Mouse (Mus musculus): ENCODE measurements around the gene Tsc1.

Tsc1 gene

DNA sequence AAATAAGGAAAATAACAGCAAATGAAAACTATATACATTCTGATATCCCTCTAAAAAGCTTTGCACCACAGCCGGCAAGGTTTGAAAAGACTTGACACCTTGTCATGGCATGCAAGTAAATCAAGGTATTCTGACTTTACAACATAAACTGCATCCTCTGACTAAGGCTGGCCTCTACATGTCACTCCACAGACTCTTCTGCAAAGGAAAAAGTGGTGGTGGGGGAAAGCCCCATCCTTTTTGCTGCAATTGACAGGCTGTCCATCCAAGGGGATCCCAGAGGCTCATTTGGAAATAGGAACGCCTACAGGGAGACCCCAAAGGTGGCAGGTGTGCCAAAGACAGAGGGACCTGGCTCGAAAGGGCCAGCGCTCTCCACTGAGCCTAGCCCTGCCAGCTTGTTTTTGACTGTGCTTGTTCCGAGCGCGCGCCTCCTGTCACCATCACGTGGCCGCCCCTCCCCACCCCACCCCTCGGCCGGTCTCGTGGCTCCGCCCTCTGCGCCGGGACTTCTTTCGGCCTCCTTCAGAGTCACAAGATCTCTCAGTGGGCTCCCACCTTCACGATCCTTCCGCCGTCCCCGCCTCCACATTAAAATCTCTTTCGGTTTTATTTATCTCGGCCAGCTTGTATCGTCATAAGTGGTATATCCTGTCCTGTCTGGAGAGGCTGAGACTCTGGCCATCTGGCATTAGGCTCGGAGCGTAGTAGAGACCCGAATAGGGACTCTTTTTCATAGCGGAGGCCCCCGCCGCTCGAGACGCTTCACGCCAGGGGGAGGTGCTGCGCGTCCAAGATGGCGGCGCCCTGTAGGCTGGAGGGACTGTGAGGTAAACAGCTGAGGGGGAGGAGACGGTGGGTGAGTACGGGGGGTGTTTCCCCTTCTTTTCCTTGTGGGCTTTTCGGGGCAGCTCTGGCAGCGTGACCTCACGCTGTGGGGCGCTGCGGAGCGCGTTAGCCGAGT, at the start of gene Tsc1:
Gene Tsc1, plus strand, starts transcription at position 768 of the 964 bp plus-strand sequence.
- Histone ChIP-seq H3K4me3 (replicated peaks; ENCODE audit: low read length) (peak within 1 kb of the TSS; percentile 98), H3K36me3 (ENCODE audit: insufficient read depth, low read length) (no peaks in the 10 kb centered on the region), H3K4me1 (replicated peaks; ENCODE audit: low read depth, low read length) (peaks cover 44% of the 10 kb centered on the region), H3K27me3 (ENCODE audit: insufficient read depth, low read length) (peaks cover 3% of the 10 kb centered on the region; the same call in 1 of the 2 replicates), H3K9me3 (ENCODE audit: low read length) (no peaks in the 10 kb centered on the region)
- no peak for TF ChIP-seq CTCF (conservative IDR thresholded peaks at IDR 0.05; ENCODE audit: low read length)
- no peak for TF ChIP-seq NANOG (IDR thresholded peaks at IDR 0.05; ENCODE audit: borderline replicate concordance, low read length)
- TF ChIP-seq POU5F1 (IDR thresholded peaks at IDR 0.05; ENCODE audit: borderline replicate concordance, low read length): no peak

DNA sequence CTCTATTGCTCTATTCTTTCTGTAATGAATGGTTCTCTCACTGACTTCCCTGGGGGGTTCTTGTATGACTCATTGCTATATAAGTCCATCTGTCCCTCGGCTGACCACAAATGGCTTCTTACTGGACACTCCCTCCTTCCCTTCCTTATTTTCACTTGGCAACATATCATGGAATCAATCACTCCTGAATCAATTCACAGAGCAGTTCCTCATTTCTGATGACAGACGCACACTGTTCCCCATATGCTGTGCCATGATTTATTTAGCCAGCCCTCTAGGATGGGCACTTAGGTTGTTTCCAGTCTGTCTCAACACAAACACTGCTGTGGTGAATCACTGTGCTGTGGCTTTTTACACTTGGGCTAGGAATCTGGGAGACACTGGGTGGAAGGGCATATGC, 49.5 kb upstream of the Tsc1 start:
- Histone ChIP-seq H3K4me1 (replicated peaks; ENCODE audit: low read depth, low read length) (peaks cover 12% of the 10 kb centered on the region), H3K4me3 (replicated peaks; ENCODE audit: low read length) (no peak overlapping the region), H3K27me3 (ENCODE audit: insufficient read depth, low read length) (peaks cover 30% of the 10 kb centered on the region), H3K9me3 (ENCODE audit: low read length) (no peaks in the 10 kb centered on the region), H3K36me3 (ENCODE audit: insufficient read depth, low read length) (no peaks in the 10 kb centered on the region)
- TF ChIP-seq CTCF (conservative IDR thresholded peaks at IDR 0.05; ENCODE audit: low read length): no peak
- TF ChIP-seq NANOG (IDR thresholded peaks at IDR 0.05; ENCODE audit: borderline replicate concordance, low read length): no peak
- TF ChIP-seq POU5F1 (IDR thresholded peaks at IDR 0.05; ENCODE audit: borderline replicate concordance, low read length): no peak

- H3K9me3 ChIP-seq (ENCODE audit: low read length): no peaks in the 10 kb centered on the region
- no peaks in the 10 kb centered on the region for H3K36me3 ChIP-seq (ENCODE audit: insufficient read depth, low read length)
- peak overlapping the region; percentile 52 for H3K4me3 ChIP-seq (replicated peaks; ENCODE audit: low read length)
- TF ChIP-seq POU5F1 (IDR thresholded peaks at IDR 0.05; ENCODE audit: borderline replicate concordance, low read length) (no peak), CTCF (conservative IDR thresholded peaks at IDR 0.05; ENCODE audit: low read length) (peak; percentile 96), NANOG (IDR thresholded peaks at IDR 0.05; ENCODE audit: borderline replicate concordance, low read length) (no peak)
- H3K27me3 ChIP-seq (ENCODE audit: insufficient read depth, low read length): peaks cover 34% of the 10 kb centered on the region
- peaks cover 17% of the 10 kb centered on the region for H3K4me1 ChIP-seq (replicated peaks; ENCODE audit: low read depth, low read length)
Observed at GRCm38 (mm10) chr2:28592809-28593208, 48.2 kb upstream of the Tsc1 start.

- TF ChIP-seq NANOG (IDR thresholded peaks at IDR 0.05; ENCODE audit: borderline replicate concordance, low read length) (no peak), CTCF (conservative IDR thresholded peaks at IDR 0.05; ENCODE audit: low read length) (no peak), POU5F1 (IDR thresholded peaks at IDR 0.05; ENCODE audit: borderline replicate concordance, low read length) (no peak)
- H3K36me3 ChIP-seq (ENCODE audit: insufficient read depth, low read length): no peaks in the 10 kb centered on the region
- H3K4me1 ChIP-seq (replicated peaks; ENCODE audit: low read depth, low read length): peaks cover 29% of the 10 kb centered on the region
- H3K4me3 ChIP-seq (replicated peaks; ENCODE audit: low read length): no peak overlapping the region
- H3K9me3 ChIP-seq (ENCODE audit: low read length): no peaks in the 10 kb centered on the region
- H3K27me3 ChIP-seq (ENCODE audit: insufficient read depth, low read length): peaks cover 50% of the 10 kb centered on the region
Observed at GRCm38 (mm10) chr2:28596021-28596420, 45.0 kb upstream of the Tsc1 start.

DNA sequence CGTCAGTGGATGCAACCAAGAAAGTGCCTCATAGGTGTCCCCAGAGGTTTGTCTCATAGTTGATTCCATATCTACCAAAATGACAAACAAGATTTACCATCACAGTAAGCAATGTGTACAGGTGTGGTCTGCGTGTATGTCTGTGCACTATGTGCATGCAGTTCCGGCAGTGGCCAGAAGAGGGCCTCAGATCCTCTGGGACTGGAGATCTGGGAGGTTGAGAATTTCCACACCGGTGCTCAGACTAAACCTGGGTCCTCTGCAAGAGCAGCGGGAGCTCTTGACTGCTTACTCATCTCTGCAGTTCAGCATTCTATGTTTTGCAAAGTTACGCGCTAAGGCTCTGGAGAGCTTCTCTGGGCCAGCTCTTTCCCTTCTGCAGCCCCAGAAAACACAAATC, 44.0 kb upstream of the Tsc1 start:
- no peak overlapping the region for H3K4me3 ChIP-seq (replicated peaks; ENCODE audit: low read length)
- H3K27me3 ChIP-seq (ENCODE audit: insufficient read depth, low read length): peaks cover 50% of the 10 kb centered on the region
- no peaks in the 10 kb centered on the region for H3K36me3 ChIP-seq (ENCODE audit: insufficient read depth, low read length)
- peaks cover 30% of the 10 kb centered on the region for H3K4me1 ChIP-seq (replicated peaks; ENCODE audit: low read depth, low read length)
- TF ChIP-seq POU5F1 (IDR thresholded peaks at IDR 0.05; ENCODE audit: borderline replicate concordance, low read length) (no peak), NANOG (IDR thresholded peaks at IDR 0.05; ENCODE audit: borderline replicate concordance, low read length) (no peak), CTCF (conservative IDR thresholded peaks at IDR 0.05; ENCODE audit: low read length) (peak; percentile 96)
- H3K9me3 ChIP-seq (ENCODE audit: low read length): no peaks in the 10 kb centered on the region

DNA sequence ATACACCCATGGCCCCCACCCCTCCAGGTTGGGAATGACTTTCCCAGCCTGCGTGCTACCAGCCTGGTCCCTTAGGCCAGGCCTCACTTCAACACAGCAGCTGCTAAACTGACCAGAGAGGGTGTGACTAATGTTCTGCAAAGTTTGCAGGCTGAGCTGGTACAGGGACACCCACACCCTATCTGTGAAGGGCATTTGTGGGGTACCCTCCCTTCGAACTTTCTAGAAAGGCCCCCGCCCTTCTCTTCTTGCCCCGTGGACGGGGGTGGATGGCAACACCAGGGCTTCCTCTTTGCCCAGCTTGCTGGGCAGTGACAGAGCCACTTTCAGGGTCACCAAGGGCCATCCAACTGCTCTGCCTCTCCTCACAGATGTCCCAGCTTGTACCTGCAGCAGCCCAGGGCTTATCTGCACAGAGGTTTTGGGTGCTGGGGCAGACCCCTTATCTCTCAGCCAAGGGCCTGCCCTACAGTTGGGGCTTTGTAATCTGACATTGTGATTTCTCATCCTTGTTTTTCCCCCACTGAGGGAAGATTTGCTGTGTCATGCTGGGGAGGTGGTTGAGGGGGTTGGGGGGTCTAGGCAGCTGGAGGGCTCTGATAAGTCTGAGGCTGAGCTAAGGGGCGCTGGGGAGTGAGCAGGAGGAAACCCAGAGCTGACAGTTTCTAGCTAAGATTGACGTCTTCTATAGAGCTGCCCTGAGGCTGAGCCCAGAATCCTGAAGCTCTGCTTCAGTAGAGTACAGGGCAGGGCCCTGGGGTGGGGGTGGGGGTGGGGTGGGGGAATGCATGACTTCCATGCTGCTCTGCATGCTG, 43.1 kb upstream of the Tsc1 start:
- H3K4me1 ChIP-seq (replicated peaks; ENCODE audit: low read depth, low read length): peaks cover 33% of the 10 kb centered on the region
- peaks cover 54% of the 10 kb centered on the region for H3K27me3 ChIP-seq (ENCODE audit: insufficient read depth, low read length)
- no peaks in the 10 kb centered on the region for H3K36me3 ChIP-seq (ENCODE audit: insufficient read depth, low read length)
- H3K4me3 ChIP-seq (replicated peaks; ENCODE audit: low read length): 0 out of 2 replicates have a peak overlapping the region, but pooled peaks have one; percentile 1
- H3K9me3 ChIP-seq (ENCODE audit: low read length): no peaks in the 10 kb centered on the region
- no peak for TF ChIP-seq NANOG (IDR thresholded peaks at IDR 0.05; ENCODE audit: borderline replicate concordance, low read length)
- TF ChIP-seq POU5F1 (IDR thresholded peaks at IDR 0.05; ENCODE audit: borderline replicate concordance, low read length): no peak
- TF ChIP-seq CTCF (conservative IDR thresholded peaks at IDR 0.05; ENCODE audit: low read length): no peak

- peaks cover 26% of the 10 kb centered on the region for H3K4me1 ChIP-seq (replicated peaks; ENCODE audit: low read depth, low read length)
- TF ChIP-seq NANOG (IDR thresholded peaks at IDR 0.05; ENCODE audit: borderline replicate concordance, low read length): no peak
Observed at GRCm38 (mm10) chr2:28598692-28599568, 42.1 kb upstream of the Tsc1 start.

More at GRCm38 (mm10) chr2:28598692-28599568, 42.1 kb upstream of the Tsc1 start:
- H3K4me3 ChIP-seq (replicated peaks; ENCODE audit: low read length): no peak overlapping the region
- peaks cover 52% of the 10 kb centered on the region for H3K27me3 ChIP-seq (ENCODE audit: insufficient read depth, low read length)
- H3K36me3 ChIP-seq (ENCODE audit: insufficient read depth, low read length): no peaks in the 10 kb centered on the region
- H3K9me3 ChIP-seq (ENCODE audit: low read length): no peaks in the 10 kb centered on the region

All from E14TG2a.4 (cell line).